Mouse (Mus musculus) cerebellum, adult 8-10 months (tissue): ENCODE data around the gene Mapk3.
"Not testable (repeated sequence)": the region's sequence is repeated elsewhere in the genome, so short reads cannot be mapped to it uniquely, and the experiment has no call there.

ENCODE experiments used
- DNase-seq: peaks from one replicate; pipeline ENCODE4 v3.0.0; 2022

Mapk3 gene

GRCm38 (mm10) chr7:126759050-126759671 lies at the start of gene Mapk3:
Mapk3 (plus strand) TSS chr7:126759601.
- peak; percentile 88 for DNase-seq

DNA sequence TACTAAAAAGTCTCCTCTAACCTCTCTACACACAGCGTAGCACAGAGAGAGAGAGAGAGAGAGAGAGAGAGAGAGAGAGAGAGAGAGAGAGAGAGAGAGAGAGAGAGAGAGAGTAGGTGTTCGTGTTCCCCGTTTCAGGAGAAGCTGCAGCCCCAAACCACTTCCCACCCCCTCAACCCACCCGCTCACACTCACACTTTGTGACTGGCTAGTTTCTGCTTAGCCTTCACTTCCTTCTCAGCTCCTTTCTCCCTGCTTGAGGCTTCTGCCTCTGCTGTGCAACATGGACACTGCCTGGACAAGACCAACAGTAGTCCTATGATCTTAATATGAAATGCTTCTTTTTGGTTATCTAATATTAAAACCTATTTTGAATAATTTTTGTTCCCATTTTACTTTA lies 49.1 kb upstream of the Mapk3 start:
- no peak for DNase-seq

DNA sequence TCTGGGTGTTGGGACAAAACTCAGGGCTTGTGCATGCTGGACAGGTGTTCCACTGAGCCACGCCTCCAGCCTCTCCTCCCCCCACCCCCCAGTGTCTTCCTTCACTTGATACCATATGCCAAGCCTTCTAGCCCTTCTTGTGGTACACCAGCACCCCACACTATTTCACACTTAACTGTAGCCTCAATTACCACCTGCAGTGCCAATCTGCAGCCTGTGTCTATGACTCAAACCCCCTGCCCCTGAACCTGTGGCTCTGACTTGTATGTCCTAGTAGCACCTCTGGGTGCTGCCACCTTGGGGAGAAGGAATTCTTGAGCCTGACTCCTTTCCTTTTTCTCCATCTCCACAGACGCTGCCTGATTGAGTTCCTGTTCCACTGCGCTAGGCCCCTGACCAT lies 47.5 kb upstream of the Mapk3 start:
- DNase-seq: no peak

- DNase-seq: no peak
Observed at GRCm38 (mm10) chr7:126715679-126716078, 43.7 kb upstream of the Mapk3 start.

GRCm38 (mm10) chr7:126717566-126717965 lies 41.8 kb upstream of the Mapk3 start:
- no peak for DNase-seq

DNA sequence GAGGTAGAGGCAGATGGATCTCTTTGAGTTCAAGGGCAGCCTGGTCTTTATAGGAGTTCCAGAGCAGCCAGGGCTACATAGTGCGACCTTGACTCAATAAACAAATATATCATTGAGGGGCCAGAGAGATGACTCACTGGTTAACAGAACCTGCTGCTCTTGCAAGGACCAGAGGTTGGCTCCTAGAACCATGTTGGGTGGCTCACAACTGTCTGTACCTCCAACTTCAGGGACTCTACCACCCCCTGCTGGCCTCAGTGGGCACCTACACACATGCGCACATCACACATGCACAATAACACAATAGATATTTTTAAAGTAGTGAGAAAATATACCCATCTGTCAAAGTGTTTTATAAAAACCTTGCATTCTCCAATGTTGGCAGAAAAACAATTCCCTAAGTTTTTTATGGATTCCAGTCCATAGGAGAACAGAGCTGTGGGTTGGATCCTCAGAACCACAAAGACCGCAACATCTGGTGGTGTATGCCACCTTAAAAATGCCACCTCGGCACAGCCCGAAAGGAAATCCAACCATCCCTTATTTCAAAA lies 40.5 kb upstream of the Mapk3 start:
- no peak for DNase-seq

GRCm38 (mm10) chr7:126721635-126722034 lies 37.8 kb upstream of the Mapk3 start:
- DNase-seq: no peak

DNA sequence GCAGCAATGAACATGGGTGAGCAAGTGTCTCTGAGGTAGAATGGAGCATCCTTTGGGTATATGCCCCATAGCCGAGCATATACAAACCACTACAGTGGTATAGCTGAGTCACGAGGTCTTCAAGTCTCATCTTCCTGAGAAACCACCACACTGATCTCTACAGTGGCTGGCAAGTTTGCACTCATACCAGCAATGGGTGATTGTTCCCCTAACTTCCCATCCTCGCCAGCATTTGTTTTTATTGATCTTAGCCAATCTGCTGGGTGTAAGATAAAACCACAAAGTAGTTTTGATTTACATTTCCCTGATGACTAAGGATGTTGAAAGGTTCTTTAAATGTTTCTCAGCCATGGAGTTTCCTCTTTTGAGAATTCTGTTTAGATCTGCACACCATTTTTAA lies 34.3 kb upstream of the Mapk3 start:
- DNase-seq: no peak

DNA sequence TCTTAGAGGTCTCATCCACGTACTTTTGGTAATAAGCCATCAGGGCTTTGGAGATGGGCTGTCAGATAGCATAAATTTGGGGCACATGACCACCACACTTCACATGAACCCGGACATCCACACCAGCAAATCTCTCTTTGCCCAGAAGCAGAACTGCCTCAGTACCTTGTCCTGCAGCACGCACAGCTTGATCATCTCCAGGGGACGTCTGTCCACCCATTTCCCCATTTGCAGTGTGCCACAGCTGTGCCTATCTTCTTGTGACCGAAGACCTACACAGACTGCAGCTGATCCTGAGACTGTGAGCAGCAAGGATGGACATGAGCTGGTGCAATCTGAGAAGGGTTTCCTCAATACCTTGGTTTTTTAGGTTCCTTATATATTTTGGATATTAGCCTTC lies 33.7 kb upstream of the Mapk3 start:
- DNase-seq: no peak

- not testable (repeated sequence) for DNase-seq
Observed at GRCm38 (mm10) chr7:126730256-126730789, 29.1 kb upstream of the Mapk3 start.

DNA sequence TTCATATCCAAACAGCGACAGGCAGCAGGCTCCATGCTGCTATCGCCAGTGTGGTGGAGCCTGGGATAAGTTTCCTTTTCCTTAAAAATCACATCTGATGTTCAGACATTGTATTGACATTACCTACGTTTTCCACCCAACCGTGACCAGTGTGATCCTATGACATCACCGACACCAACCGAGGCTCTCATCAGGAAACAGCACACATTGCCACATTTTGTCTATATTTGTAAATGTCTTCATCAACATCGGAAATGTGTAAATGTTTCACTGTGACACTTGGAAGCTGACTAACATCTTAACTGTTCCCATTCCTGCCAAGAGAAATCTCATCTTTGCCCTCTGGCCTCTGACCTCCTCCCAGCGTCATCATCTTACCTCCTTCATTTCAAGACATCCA lies 23.3 kb upstream of the Mapk3 start:
- DNase-seq: no peak

GRCm38 (mm10) chr7:126739551-126739950 lies 19.9 kb upstream of the Mapk3 start:
- no peak for DNase-seq

DNA sequence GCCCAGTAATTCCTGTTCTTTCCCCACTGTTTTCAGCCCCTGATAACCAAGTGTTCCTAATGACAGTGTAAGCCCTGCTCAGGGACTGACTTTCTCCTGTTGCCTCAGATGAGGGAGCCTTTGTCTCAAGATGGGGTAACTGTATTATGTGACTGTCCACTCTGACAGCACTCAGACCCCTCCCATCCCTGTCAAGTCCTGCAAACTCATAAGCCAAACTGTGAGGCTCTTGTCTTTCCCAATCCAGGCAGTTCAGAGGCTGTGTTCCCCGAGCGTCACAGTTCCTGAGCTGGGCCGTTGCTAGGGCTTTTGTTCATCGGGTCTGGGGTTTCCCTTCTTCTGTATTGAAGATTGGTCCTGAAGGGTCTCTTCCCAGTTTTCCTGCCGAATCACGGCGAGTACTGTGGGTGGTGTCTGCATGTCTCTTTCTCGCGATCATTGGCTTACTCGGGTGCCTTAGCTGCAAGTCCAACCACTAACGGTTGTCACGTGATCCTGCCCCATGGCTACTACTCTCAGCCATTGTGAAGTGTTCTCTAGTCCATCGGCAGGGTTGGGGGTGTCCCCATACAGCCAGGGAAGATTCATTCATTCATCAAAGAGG lies 19.2 kb upstream of the Mapk3 start:
- no peak for DNase-seq

GRCm38 (mm10) chr7:126740977-126741376 lies 18.4 kb upstream of the Mapk3 start:
- no peak for DNase-seq

- DNase-seq: no peak
Observed at GRCm38 (mm10) chr7:126741452-126741851, 17.9 kb upstream of the Mapk3 start.

DNA sequence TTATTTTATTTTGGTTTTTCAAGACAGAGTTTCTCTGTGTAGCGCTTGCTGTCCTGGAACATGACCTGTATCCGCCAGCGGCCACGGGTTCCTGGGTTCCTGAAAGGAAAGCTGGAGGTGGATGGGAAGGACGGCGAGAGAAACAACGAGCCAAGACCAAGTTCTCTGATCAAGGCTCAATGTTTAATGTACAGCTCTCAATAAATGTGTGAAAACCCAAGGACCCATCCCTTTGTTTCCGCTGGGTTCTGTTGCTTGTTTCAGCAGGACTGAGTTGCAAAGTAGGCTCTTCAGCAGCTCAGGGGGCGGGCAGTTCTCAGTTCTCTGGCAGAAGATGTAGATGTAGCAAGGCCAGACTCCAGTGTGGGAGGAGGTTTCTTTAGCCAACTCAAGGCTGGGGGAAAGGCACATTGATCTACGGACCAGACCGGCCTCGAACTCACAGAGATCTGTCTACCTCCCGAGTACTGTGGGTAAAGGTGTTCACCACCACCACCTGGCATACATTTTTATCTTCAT lies 17.4 kb upstream of the Mapk3 start:
- DNase-seq: no peak

DNA sequence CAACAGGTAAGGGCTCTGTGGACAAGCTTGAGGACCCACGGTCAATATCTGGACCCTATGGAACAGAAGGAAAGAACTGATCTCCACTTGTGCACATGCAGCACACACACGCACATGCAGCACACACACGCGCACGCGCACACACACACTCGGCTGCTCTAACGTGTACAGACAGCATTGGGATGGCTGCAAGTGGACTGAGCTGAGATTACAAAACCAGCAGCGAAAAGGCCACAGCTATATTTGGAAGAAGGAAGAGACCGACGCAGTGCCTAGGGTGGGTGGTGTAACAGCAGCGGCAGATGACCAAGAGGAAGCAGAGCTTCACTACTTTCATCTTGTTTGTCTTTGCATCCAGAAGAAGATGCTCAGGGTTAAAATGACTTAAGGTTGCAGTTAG lies 13.3 kb upstream of the Mapk3 start:
- no peak for DNase-seq

DNA sequence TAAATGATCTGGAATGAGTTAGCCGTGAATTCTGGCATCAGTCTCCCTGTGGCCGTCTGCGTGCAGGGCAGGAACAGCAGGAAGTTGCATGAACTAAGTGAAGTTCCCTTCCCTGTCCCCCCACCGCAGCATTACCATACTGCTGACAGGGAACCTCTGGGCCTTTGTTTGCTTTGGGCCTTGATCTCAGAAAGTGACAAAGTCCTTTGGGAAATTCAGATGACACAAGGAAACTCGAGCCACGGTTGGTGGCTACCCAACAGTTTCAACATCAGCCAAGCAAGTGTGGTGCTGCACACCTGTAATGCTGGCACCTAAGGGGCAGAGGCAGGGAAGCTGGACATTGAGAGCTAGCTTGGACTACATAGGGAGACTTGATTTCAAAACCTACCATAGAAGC lies 12.6 kb upstream of the Mapk3 start:
- no peak for DNase-seq

- DNase-seq: no peak
Observed at GRCm38 (mm10) chr7:126748824-126749223, 10.6 kb upstream of the Mapk3 start.

DNA sequence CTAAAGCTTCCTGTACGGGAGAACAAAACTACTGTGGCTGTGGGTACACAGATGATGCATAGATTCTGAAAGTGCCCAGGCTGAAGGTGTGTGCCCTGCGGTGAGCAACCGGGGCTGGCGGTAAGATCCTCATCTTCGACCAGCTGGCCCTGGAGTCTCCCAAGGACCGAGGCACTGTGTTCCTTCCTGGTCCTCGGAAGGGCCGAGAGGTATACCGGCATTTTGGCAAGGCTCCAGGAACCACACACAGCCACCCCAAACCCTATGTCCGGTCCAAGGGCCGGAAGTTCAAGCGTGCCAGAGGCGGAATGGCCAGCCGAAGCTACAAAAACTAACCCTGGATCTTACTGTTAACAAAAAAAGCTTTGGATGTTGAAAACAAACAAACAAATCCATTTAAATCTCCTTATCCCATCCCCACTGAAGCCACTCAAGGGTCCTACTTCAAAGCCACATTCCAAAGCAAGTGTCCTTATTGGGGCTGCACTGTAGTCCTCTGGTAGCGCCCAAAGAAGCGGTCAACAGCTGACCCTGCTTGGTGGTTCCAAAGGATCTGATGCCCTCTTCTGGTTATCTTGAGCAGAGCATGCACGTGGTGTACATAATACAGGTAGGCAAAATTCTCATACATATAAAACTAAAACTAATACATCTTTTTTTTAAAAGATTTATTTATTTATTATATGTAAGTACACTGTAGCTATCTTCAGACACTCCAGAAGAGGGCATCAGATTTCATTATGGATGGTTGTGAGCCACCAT lies 9.6 kb upstream of the Mapk3 start:
- DNase-seq: no peak

- peak; percentile 85 for DNase-seq
Observed at GRCm38 (mm10) chr7:126754866-126755265, 4.5 kb upstream of the Mapk3 start.

DNA sequence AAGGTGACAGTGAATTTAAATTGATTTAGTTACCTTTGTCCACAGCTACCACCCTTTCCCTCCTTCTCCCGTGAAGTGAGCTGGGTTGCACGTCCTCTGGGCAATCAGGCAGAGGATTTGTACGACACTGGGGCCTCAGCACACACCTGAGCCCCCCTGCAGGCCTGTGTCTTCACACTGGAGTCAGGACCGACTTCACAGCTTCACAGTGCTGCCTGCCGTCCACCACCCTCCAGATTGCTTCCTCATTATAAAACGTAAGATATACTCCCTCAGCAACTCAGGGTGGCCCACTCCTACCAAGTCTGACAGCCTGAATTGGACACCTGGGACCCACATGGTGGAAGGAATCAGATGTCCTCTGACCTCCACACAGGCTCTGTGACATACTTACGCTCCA lies 862 bp upstream of the Mapk3 start:
- no peak for DNase-seq

- DNase-seq: no peak
Observed at GRCm38 (mm10) chr7:126759672-126760390, 430 bp downstream of the Mapk3 start.
